Mouse (Mus musculus) hindbrain, embryonic 15.5 days (tissue): Measurements from ENCODE around the gene Rbm20. TPM values are rescaled to one million over a fixed set of nuclear protein-coding genes. Genes with fewer than 3 reads are reported as not detected.

Source experiments
- ATAC-seq: fragments of 200-750 bp; cut with Nextera tagmentation; 2 replicates; pipeline ENCODE4 v1.8.0; 2017; ENCODE audit warnings: low read depth, moderate number of reproducible peaks, moderate TSS enrichment; ENCODE audit not compliant: low FRiP score
- H3K27ac ChIP-seq: fragments of 300-500 bp; sonication (generic); replicated peaks from 2 replicates; pipeline ENCODE4 v1.5.1; 2015; ENCODE audit warnings: mild to moderate bottlenecking, inconsistent platforms
- H3K27me3 ChIP-seq: fragments of 300-500 bp; sonication (generic); 2 replicates; pipeline ENCODE4 v1.6.1; 2015; ENCODE audit warnings: control low read depth, inconsistent platforms
- H3K36me3 ChIP-seq: fragments of 300-500 bp; sonication (generic); 2 replicates; pipeline ENCODE4 v1.6.1; 2015; ENCODE audit warnings: control low read depth, inconsistent platforms
- H3K4me1 ChIP-seq: fragments of 300-500 bp; sonication (generic); replicated peaks from 2 replicates; pipeline ENCODE4 v1.6.1; 2015; ENCODE audit warnings: control low read depth, inconsistent platforms
- H3K4me2 ChIP-seq: fragments of 300-500 bp; sonication (generic); 2 replicates; pipeline ENCODE4 v1.6.1; 2015; ENCODE audit warnings: moderate library complexity, mild to moderate bottlenecking, inconsistent platforms
- H3K4me3 ChIP-seq: fragments of 300-500 bp; sonication (generic); 2 replicates; pipeline ENCODE4 v1.5.1; 2015; ENCODE audit warnings: mild to moderate bottlenecking, inconsistent platforms
- H3K9ac ChIP-seq: fragments of 300-500 bp; sonication (generic); 2 replicates; pipeline ENCODE4 v1.6.1; 2015; ENCODE audit warnings: inconsistent platforms
- H3K9me3 ChIP-seq: fragments of 300-500 bp; sonication (generic); 2 replicates; pipeline ENCODE4 v1.6.1; 2016; ENCODE audit warnings: control low read depth, inconsistent platforms
- WGBS: fragments of 180-500 bp; shearing (Covaris S2); methylation state at CpG from one replicate; pipeline ENCODE4 v1.1.7; 2015; 5-methylcytosine and 5-hydroxymethylcytosine counted together
- polyA plus RNA-seq: library from polyadenylated mRNA; unstranded; fragments of >200 nt; fragmentation: Nextera tagmentation; extraction: Ambion mirVana; gene quantifications from 2 replicates; pipeline ENCODE4 v1.2.1, GENCODE M21; 2015

Gene Rbm20
- polyA plus RNA-seq, 1 experiment from 2014 or later: 0.71 TPM

DNA sequence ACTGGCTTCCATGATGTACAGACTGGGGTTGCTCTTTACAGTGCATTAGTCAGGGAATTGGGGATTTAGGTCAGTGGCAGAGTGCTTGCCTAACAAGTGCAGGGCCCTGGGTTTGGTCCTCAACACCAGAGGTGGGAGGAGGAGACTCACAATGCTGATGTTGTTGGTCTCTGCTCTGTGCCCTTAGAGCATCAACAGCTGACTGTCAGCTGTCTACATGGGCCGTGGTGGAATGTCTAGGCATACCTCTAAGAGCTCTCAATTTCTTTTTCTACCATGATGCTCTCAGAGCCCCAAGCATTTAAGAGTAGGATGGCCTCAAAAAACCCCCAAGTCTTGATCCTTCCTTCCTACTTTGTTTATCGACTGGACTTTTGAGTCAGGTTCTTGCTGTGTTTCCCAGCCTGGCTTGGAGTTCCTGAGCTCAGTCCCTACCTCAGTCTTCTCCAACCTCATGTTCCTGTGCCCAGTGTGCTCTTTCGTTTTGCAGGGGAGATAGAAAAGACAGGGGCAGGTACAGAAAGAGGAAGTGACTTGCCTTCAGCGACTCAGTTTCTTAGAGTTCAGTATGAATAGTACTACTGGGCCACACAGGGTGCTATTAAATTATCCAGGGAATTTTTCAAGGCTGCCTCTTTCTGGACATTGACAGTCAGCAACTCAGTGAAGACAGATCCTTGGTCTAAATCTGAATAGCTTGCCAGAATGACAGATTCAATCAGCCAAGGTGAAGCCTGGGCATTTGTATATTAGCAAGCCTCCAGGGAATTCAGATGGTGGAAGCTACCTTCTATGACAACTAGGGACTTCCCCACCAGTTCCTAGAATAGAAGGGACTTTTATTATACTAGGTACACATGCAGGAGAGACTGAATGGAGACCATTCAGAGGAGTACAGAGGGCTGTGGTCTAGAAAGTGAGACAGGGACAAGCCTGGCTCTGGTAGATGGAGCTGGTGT lies 192.6 kb downstream of the Rbm20 start:
- Histone ChIP-seq H3K4me3 (no peak overlapping the region), H3K27me3 (no peaks in the 10 kb centered on the region), H3K4me1 (no peaks in the 10 kb centered on the region), H3K36me3 (no peaks in the 10 kb centered on the region), H3K27ac (no peak overlapping the region), H3K9ac (no peak overlapping the region), H3K4me2 (no peak overlapping the region), H3K9me3 (no peaks in the 10 kb centered on the region)
- 77% methylated on average over 4 of the region's 4 CpGs for WGBS
- no peak for ATAC-seq

DNA sequence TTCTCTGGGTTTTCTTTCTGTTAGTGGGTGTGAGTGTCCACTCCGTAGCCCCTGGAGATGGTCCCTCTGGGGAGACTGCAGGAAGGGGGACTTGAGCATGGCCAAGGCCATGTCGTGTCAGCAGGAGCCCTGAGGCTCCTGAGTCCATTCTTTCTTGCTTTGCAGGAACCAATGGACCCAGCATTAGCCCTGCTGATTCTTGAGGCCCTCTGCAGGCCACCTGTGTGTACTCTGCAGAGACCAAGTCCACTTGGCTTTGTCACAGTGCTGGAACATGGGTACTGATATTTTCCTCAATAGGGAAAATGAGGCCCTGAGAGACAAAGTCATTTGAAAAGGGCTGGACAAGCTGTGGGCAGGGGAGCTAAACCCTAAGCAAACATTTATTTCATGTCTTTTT lies 193.5 kb downstream of the Rbm20 start:
- Histone ChIP-seq H3K9ac (no peak overlapping the region), H3K27ac (no peak overlapping the region), H3K4me1 (no peaks in the 10 kb centered on the region), H3K4me2 (no peak overlapping the region), H3K27me3 (no peaks in the 10 kb centered on the region), H3K4me3 (no peak overlapping the region), H3K9me3 (no peaks in the 10 kb centered on the region), H3K36me3 (no peaks in the 10 kb centered on the region)
- 61% methylated on average over 2 of the region's 2 CpGs for WGBS
- ATAC-seq: no peak

DNA sequence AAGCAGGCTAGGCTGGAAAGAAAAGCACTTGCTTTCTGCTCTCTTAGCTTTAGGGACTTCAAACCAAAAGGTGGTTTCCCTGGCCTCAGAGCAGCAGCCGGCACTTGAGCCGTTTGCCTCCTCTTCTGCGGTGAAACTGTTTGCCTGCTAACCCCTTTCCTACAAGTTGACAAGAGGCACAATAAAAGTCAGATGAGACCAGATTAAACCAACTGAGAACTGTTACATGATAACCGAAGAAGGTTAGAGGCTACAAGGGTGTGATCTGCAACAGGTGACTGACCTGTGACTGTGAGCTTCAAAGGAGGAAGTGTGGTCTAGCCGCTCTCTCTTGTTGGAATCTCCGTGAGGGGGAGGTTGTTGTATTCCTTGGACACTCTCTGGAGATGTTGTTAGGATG lies 194.4 kb downstream of the Rbm20 start:
- no peak overlapping the region for H3K4me3 ChIP-seq
- H3K9ac ChIP-seq: no peak overlapping the region
- WGBS: 93% methylated on average over 6 of the region's 6 CpGs
- no peaks in the 10 kb centered on the region for H3K4me1 ChIP-seq
- no peak overlapping the region for H3K4me2 ChIP-seq
- no peaks in the 10 kb centered on the region for H3K9me3 ChIP-seq
- no peak overlapping the region for H3K27ac ChIP-seq
- no peaks in the 10 kb centered on the region for H3K36me3 ChIP-seq
- ATAC-seq: no peak
- H3K27me3 ChIP-seq: no peaks in the 10 kb centered on the region

DNA sequence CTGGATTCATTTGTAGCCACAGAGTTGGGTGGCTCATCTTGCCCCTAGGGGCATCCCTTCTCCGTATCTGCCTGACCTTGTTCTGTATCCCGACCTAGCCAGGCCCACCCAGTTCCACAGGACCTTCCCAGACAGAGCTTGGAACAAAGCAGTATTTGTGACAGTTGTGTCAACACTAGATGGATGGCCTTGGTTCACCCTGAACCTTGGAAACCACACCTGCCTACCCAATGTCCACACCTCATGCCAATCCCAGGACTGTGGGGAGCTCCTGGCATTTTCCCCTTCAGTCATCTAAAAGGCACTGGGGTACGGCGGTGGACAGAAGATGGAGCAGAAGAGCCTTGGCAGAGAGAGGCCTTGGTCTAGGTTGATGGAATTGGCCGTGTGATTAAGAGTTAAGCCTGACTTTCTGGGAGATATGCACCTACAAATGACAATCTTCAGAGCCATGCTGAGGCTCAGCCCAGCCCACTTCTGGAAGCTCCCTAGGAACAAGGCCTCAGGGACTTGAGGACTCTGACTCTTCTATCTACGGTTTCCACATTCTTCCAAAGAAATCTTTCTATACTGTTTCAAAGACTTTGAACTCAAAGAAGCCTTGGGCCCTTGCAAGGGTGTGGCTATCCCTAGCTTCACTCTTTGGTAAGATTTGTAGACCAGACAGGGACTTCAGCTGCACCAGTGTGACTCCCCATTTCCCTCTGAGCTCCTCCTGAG lies 196.0 kb downstream of the Rbm20 start:
- Histone ChIP-seq H3K9ac (no peak overlapping the region), H3K4me3 (no peak overlapping the region), H3K4me1 (no peaks in the 10 kb centered on the region), H3K36me3 (no peaks in the 10 kb centered on the region), H3K27me3 (no peaks in the 10 kb centered on the region), H3K4me2 (no peak overlapping the region), H3K9me3 (no peaks in the 10 kb centered on the region), H3K27ac (no peak overlapping the region)
- no peak for ATAC-seq
- 94% methylated on average over 6 of the region's 6 CpGs for WGBS

DNA sequence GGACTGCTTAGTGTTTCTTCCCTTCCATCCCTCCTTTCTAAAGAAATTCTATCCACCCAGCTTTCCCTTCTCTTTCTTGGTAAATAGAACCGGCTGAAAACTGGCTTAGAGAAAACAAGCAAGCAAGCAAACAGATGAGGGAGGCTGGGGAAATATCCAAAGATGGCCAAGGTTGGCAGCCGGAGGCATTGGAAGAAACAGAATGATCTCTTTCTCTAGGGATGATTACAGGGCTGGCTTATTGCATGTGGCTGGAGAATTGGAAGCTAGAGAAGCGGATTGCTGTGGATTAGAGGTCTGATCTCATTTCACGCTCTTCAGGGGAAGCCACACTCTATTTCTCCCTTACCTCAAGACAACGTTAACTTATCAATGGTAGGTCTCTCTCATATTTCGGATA lies 198.1 kb downstream of the Rbm20 start:
- H3K27ac ChIP-seq: no peak overlapping the region
- no peak overlapping the region for H3K9ac ChIP-seq
- H3K27me3 ChIP-seq: no peaks in the 10 kb centered on the region
- H3K4me3 ChIP-seq: no peak overlapping the region
- no peaks in the 10 kb centered on the region for H3K4me1 ChIP-seq
- H3K4me2 ChIP-seq: no peak overlapping the region
- no peak for ATAC-seq
- H3K9me3 ChIP-seq: no peaks in the 10 kb centered on the region
- 78% methylated on average over 6 of the region's 6 CpGs for WGBS
- no peaks in the 10 kb centered on the region for H3K36me3 ChIP-seq

DNA sequence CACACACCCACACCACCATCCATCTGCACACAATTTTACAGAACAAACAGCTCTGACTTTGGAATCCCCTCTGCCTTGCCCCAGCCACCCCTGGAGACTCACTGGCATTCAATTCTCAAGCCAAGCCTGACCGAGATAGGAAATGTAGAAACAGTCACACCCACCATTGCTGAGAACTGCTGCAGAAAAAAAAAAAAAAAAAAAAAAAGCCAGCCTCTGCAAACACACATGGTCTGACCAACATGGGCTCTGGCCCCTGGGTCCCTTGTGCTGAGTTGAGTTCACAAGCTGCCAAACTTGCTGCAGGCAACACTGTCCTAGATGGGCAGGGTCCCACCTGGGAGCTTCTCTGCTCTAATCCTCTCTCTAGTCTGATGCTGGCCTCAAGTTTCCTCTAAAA lies 200.7 kb downstream of the Rbm20 start:
- Histone ChIP-seq H3K9ac (no peak overlapping the region), H3K9me3 (no peaks in the 10 kb centered on the region), H3K4me1 (no peaks in the 10 kb centered on the region), H3K27me3 (no peaks in the 10 kb centered on the region), H3K4me2 (no peak overlapping the region), H3K36me3 (no peaks in the 10 kb centered on the region), H3K4me3 (no peak overlapping the region), H3K27ac (no peak overlapping the region)
- 83% methylated on average over 1 of the region's 1 CpGs for WGBS
- ATAC-seq: no peak

DNA sequence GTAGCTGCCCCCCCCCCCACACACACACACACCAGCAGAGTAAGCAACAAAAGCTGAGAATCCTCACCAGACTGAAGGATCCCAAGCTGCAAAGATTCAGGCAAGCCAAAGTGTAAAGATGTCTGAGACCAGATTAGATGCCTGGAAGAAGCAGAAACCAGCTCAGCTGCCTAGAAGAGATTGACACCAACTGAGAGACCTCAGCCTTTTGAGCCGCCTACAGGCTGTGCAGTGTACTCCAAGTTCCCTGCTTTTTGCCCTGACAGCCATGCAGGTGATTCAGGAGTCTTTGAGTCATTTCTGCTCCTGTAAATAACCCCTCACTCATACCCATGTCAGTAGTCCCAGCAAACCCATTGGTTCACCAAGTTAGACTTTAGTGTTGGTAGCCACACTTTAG lies 203.4 kb downstream of the Rbm20 start:
- Histone ChIP-seq H3K4me2 (no peak overlapping the region), H3K9ac (no peak overlapping the region), H3K27ac (no peak overlapping the region), H3K9me3 (no peaks in the 10 kb centered on the region), H3K4me3 (no peak overlapping the region), H3K36me3 (no peaks in the 10 kb centered on the region), H3K27me3 (no peaks in the 10 kb centered on the region), H3K4me1 (peaks cover 2% of the 10 kb centered on the region; the same call in 1 of the 2 replicates)
- no peak for ATAC-seq
- 61% methylated on average over 1 of the region's 1 CpGs for WGBS

DNA sequence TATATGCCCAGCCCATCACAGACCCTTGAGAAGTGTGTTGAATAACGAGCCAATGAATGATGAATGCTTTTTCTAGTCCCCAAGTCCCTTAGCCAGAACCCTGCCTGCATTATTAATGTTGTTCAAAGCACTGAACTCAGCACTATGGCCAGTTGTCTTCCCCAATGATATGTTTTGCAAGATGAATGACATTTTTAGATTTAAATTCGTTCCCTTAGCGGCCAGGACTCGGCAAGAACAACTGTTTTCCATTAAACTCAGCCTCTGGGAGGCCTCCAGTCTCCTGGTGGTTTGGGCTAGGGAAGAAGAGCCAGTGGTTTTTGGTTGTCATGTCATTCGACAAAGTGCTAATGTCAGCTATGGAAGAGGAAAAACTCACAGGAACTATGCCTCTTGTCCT lies 204.7 kb downstream of the Rbm20 start:
- H3K27ac ChIP-seq: no peak overlapping the region
- peaks cover 4% of the 10 kb centered on the region; the same call in 1 of the 2 replicates for H3K4me1 ChIP-seq
- H3K36me3 ChIP-seq: no peaks in the 10 kb centered on the region
- no peak overlapping the region for H3K9ac ChIP-seq
- H3K27me3 ChIP-seq: no peaks in the 10 kb centered on the region
- H3K9me3 ChIP-seq: no peaks in the 10 kb centered on the region
- WGBS: 52% methylated on average over 5 of the region's 5 CpGs
- ATAC-seq: no peak
- no peak overlapping the region for H3K4me2 ChIP-seq
- no peak overlapping the region for H3K4me3 ChIP-seq

DNA sequence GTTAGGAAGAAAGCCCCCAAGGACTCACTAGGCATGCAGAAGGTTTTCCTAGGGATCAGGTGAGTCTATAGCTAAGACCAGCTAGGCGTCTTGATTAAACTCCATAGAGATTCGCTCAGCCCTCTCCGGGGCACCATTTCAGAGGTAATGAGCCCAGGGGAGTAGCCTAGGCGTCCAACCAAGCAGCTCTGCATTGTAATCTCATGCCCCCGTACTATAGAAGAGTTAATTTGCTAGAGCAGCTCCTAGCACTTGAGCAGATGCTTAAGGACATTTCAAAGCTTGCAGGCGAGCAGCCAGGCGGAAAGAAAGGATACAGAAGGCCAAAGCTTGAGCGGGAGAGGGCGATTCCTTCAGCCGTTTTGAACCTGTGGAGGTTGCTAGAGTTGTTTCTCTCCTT lies 208.3 kb downstream of the Rbm20 start:
- Histone ChIP-seq H3K36me3 (no peaks in the 10 kb centered on the region), H3K4me1 (peaks cover 4% of the 10 kb centered on the region; the same call in 1 of the 2 replicates), H3K9me3 (no peaks in the 10 kb centered on the region), H3K4me3 (no peak overlapping the region), H3K4me2 (no peak overlapping the region), H3K9ac (no peak overlapping the region), H3K27me3 (no peaks in the 10 kb centered on the region), H3K27ac (no peak overlapping the region)
- ATAC-seq: no peak
- 34% methylated on average over 10 of the region's 10 CpGs for WGBS

DNA sequence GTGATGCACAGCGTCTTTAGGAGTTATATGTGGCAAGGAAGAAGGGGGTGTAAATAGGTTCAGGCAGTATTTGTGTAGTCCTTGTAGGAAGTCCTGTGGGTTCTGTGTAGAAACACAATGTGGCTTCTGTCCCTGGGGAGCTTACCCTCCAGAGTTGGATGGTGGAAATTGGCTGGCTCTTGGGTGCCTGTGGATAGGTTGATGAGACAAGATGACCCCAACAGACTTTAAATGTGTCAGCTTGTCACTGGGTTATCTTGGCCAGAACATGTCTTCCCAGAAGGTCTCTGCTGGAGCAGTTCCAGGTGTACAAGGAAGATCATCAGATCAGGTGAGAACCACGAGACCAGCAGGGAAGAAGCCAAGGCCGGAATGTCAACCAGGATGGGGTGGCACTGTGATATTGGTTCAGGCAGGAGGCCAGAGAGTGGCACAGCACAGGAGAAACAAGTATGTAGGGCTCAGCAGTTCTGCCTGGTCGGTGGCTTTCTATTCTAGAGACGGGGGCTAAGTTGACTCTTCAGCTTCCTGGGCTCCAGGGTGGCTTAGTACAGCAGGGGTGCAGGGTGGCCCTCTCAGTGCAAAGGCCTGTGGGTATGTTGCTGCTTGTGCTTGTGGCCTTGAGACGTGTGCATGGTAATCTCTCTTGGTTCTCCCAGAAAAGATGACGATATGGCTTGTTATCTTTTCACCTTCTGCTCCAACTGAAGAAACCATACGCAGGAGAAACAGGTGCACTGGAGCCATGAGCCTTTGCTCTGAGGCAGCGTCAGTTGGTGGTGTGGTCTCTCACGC lies 209.7 kb downstream of the Rbm20 start:
- Histone ChIP-seq H3K9me3 (no peaks in the 10 kb centered on the region), H3K27me3 (no peaks in the 10 kb centered on the region)

DNA sequence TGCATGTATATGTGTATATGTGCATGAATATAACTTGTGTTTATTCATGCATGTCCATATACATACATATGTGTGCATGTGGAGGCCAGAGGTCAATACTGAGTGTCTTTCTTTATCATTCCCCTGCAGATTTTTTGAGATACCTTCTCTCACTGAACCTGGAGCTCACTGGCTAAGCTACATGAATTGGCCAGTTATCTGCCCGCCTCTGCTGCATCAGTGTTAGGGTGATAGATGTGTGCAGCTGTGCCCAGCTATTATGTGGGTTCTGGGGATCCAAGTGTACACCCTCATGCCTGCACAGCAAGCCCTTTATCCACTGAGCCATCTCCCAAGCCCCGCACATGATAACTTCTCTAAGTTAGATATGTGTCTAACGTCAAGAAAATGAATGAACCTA lies 210.7 kb downstream of the Rbm20 start:
- Histone ChIP-seq H3K9me3 (no peaks in the 10 kb centered on the region), H3K4me2 (no peak overlapping the region), H3K4me3 (no peak overlapping the region), H3K4me1 (peaks cover 4% of the 10 kb centered on the region; the same call in 1 of the 2 replicates), H3K27me3 (no peaks in the 10 kb centered on the region), H3K27ac (no peak overlapping the region), H3K36me3 (no peaks in the 10 kb centered on the region), H3K9ac (no peak overlapping the region)
- WGBS: 90% methylated on average over 3 of the region's 3 CpGs
- ATAC-seq: no peak

More for the DNA sequence above, 209.7 kb downstream of the Rbm20 start:
- no peak overlapping the region for H3K9ac ChIP-seq
- no peak for ATAC-seq
- H3K4me3 ChIP-seq: no peak overlapping the region
- WGBS: 93% methylated on average over 10 of the region's 10 CpGs
- H3K27ac ChIP-seq: no peak overlapping the region
- no peaks in the 10 kb centered on the region for H3K36me3 ChIP-seq
- H3K4me1 ChIP-seq: peaks cover 4% of the 10 kb centered on the region; the same call in 1 of the 2 replicates
- no peak overlapping the region for H3K4me2 ChIP-seq

DNA sequence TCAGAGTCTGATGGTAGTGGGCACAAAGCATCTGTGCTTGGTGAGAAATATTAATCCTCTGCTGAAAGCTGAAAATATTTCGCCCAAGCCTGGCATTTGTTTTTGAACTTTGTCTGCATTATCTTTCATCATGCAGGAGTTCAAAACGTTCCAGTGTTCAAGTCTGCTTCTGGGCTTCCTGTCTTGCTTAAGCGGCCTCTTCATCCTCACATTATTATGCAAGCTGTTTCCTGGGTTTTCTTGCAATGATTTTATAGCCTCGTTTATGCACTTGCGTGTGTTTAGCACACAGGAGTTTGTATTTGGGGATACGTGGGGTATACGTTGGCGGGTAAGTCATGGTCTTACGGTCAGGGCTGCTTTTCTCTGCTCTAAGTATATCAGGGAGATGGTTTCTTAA lies 211.2 kb downstream of the Rbm20 start:
- Histone ChIP-seq H3K27ac (no peak overlapping the region), H3K27me3 (no peaks in the 10 kb centered on the region), H3K4me3 (no peak overlapping the region), H3K4me1 (peaks cover 4% of the 10 kb centered on the region; the same call in 1 of the 2 replicates), H3K4me2 (no peak overlapping the region), H3K36me3 (no peaks in the 10 kb centered on the region), H3K9ac (no peak overlapping the region), H3K9me3 (no peaks in the 10 kb centered on the region)
- WGBS: 91% methylated on average over 9 of the region's 9 CpGs
- ATAC-seq: no peak
